Mouse (Mus musculus) forebrain, embryonic 13.5 days (tissue): ENCODE measurements at regions not wholly inside any gene's neighbourhood (a gene's known extent, or its start where the extent isn't known, plus 50 kb on each side); places are given as distances from the start of the nearest gene placed in this dataset.

ENCODE experiments used
- ATAC-seq: fragments of 200-750 bp; cut with Nextera tagmentation; 2 replicates; pipeline ENCODE4 v1.8.0; 2017
- H3K27ac ChIP-seq: fragments of 300-500 bp; sonication (generic); 2 replicates; pipeline ENCODE4 v1.5.1; 2015; ENCODE audit warnings: inconsistent platforms, mild to moderate bottlenecking, moderate library complexity
- H3K27me3 ChIP-seq: fragments of 300-500 bp; sonication (generic); 2 replicates; pipeline ENCODE4 v1.6.1; 2015; ENCODE audit warnings: mild to moderate bottlenecking, inconsistent platforms
- H3K36me3 ChIP-seq: fragments of 300-500 bp; sonication (generic); 2 replicates; pipeline ENCODE4 v1.6.1; 2015; ENCODE audit warnings: mild to moderate bottlenecking, inconsistent platforms; ENCODE audit not compliant: poor library complexity, severe bottlenecking
- H3K4me1 ChIP-seq: fragments of 300-500 bp; sonication (generic); 2 replicates; pipeline ENCODE4 v1.6.1; 2015; ENCODE audit warnings: inconsistent platforms
- H3K4me2 ChIP-seq: fragments of 300-500 bp; sonication (generic); 2 replicates; pipeline ENCODE4 v1.6.1; 2015; ENCODE audit warnings: inconsistent platforms, mild to moderate bottlenecking, moderate library complexity
- H3K4me3 ChIP-seq: fragments of 300-500 bp; sonication (generic); 2 replicates; pipeline ENCODE4 v1.5.1; 2015; ENCODE audit warnings: mild to moderate bottlenecking, inconsistent platforms
- H3K9ac ChIP-seq: fragments of 300-500 bp; sonication (generic); 2 replicates; pipeline ENCODE4 v1.6.1; 2015; ENCODE audit warnings: mild to moderate bottlenecking, inconsistent platforms
- H3K9me3 ChIP-seq: fragments of 300-500 bp; sonication (generic); replicated peaks from 2 replicates; pipeline ENCODE4 v1.6.1; 2016; ENCODE audit warnings: inconsistent platforms
- WGBS: fragments of 180-500 bp; shearing (Covaris S2); methylation state at CpG from one replicate; pipeline ENCODE4 v1.1.7; 2015; 5-methylcytosine and 5-hydroxymethylcytosine counted together

DNA sequence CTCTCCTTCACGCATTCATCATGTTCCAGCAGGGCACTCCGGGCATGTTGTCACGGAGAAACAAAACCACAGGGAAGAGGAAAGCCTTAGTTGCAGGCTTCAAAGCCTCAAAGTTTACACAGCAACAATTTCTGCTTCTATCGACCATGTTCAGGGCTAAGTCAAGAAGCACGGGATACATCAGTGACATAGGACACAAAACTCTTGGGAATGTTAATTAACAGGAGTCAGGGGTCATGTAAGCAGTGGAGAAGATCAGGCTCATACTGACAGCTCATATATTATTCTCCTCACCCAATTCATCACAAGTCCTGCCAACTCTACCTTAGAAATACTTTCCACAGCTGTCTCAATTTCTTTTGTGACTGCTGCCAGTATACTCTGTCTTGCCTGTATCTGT is 133.0 kb upstream of the Btbd3 start:
- Histone ChIP-seq H3K4me3 (no peak overlapping the region), H3K4me2 (no peak overlapping the region), H3K9ac (no peak overlapping the region), H3K9me3 (0 out of 2 replicates have a peak, but pooled peaks cover 3% of the 10 kb centered on the region), H3K27me3 (no peaks in the 10 kb centered on the region), H3K4me1 (no peaks in the 10 kb centered on the region), H3K36me3 (no peaks in the 10 kb centered on the region), H3K27ac (no peak overlapping the region)
- no peak for ATAC-seq
- WGBS: 68% methylated on average over 5 of the region's 5 CpGs

DNA sequence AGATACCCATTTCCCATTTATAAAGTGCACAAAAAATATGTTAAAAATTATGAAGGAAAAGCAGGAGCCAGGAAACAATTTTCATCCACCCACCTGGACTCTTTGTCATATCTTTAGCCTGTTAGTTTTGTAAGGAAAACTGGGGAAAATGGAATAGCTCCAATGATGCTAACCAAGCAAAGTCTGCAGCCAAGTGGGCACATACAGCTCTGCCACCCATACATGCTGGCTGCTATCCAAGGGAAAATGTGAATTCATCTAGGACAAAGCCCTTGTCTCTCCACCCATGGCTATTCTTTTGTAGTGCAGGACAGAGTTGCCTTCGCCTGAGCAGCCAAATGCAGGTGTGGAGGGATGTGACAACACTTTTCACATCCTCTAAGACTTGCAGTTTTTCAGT is 135.5 kb upstream of the Btbd3 start:
- WGBS: 60% methylated on average over 1 of the region's 1 CpGs

DNA sequence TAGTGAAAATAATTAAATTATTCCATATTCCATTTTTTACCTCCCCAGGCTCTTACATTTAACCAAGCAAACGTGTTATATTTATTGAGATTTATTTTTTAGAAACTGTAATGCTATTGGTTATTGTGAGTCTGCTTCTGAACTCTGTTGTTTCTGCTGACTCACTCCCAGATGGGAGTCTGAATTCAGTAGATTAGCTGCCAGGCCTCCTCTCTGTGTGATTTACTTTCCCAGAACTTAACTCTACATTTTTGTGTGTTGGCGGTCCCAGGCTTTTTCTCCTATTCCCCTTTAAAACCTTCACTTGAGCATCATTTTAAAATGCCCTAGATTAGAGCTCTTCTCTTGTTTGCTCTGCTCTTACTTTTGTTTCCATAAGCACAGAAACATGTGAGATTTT is 136.2 kb upstream of the Btbd3 start:
- no peaks in the 10 kb centered on the region for H3K4me1 ChIP-seq
- no peak overlapping the region for H3K9ac ChIP-seq
- H3K9me3 ChIP-seq: peaks cover 6% of the 10 kb centered on the region; the same call in 1 of the 2 replicates
- 79% methylated on average over 2 of the region's 2 CpGs for WGBS
- no peak overlapping the region for H3K27ac ChIP-seq
- no peak for ATAC-seq
- H3K4me2 ChIP-seq: no peak overlapping the region
- no peaks in the 10 kb centered on the region for H3K27me3 ChIP-seq
- H3K4me3 ChIP-seq: no peak overlapping the region
- no peaks in the 10 kb centered on the region for H3K36me3 ChIP-seq

More for the DNA sequence above, 135.5 kb upstream of the Btbd3 start:
- no peak for ATAC-seq
- Histone ChIP-seq H3K36me3 (no peaks in the 10 kb centered on the region), H3K4me2 (no peak overlapping the region), H3K9me3 (peaks cover 6% of the 10 kb centered on the region; the same call in 1 of the 2 replicates), H3K27me3 (no peaks in the 10 kb centered on the region), H3K9ac (no peak overlapping the region), H3K4me3 (no peak overlapping the region), H3K4me1 (no peaks in the 10 kb centered on the region), H3K27ac (no peak overlapping the region)

DNA sequence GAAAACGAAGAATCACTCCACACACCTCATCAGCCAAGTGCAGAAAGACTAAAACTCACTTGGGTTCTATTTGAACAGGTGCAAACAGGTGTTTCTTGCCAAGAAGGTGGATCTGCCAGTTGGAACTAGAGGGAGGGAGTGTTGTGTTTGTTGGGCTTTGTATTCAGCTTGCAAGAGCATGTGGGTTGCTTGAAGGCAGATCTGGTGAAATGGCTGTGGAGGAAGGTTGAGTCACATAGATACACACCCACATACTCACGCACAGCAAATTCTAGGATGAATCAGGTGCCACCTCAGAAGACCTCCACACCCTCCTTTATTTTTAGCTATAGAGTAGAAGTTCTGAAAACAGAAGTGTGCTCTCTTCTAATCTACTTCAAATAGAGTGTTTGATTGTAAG is 156.6 kb upstream of the Btbd3 start:
- WGBS: 86% methylated on average over 2 of the region's 2 CpGs
- no peak overlapping the region for H3K4me3 ChIP-seq
- no peaks in the 10 kb centered on the region for H3K27me3 ChIP-seq
- H3K4me1 ChIP-seq: no peaks in the 10 kb centered on the region
- no peak overlapping the region for H3K9ac ChIP-seq
- H3K9me3 ChIP-seq: no peaks in the 10 kb centered on the region
- no peak overlapping the region for H3K4me2 ChIP-seq
- no peaks in the 10 kb centered on the region for H3K36me3 ChIP-seq
- no peak overlapping the region for H3K27ac ChIP-seq
- ATAC-seq: no peak

DNA sequence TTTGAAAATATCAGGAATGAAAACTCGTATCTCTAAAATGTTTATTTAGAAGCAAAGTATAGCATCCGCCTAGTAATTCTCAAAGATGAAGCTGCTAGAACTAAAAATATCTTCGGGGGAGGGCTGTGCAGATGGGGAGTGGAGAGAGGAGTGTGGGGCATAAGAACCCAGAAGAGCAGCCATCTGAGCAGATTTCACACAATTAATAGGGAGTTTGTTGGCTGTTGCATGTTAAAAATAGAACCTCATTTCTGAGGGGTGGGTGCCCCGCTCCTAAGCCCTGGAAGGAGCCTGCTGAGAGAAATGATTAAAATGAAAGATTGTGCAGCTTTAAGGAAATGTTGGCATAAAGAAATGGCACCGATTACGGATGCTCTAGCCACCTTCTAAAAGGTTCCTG is 171.0 kb upstream of the Btbd3 start:
- Histone ChIP-seq H3K4me2 (no peak overlapping the region), H3K9me3 (no peaks in the 10 kb centered on the region), H3K27me3 (no peaks in the 10 kb centered on the region), H3K27ac (no peak overlapping the region), H3K36me3 (no peaks in the 10 kb centered on the region), H3K9ac (no peak overlapping the region), H3K4me3 (no peak overlapping the region), H3K4me1 (no peaks in the 10 kb centered on the region)
- ATAC-seq: peak; percentile 82
- WGBS: 82% methylated on average over 6 of the region's 6 CpGs

DNA sequence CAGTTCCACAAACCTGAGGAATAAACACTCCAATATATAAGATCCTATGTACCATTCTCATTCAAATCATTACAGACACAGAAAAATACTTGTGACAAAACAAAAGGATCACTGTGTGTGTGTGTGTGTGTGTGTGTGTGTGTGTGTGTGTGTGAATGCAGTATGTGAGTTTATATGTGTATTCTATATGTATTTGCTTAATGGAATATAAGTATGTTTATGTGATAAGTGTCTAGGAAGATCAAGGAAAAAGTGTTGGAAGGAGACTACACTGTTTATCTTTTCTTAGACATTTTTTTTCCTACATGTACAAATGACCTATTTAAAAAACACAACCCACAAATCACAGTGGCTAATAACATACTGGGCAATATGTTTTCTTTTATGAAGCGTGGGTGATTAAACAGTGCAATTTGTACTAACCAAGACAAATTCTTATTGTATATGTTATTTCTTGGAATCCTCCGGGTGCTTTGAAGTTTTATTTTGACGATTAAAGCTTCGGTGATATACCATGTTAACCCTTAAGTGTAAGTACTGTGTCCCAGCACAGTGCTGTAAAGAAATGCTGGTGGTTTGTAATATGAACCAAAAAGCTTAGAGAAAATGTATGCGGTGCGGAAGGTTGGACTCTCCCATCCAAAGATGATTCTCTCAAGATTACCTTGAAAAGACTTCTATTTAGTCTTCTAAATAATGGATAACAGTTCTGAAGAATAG is 171.6 kb upstream of the Btbd3 start:
- H3K4me1 ChIP-seq: no peaks in the 10 kb centered on the region
- no peak overlapping the region for H3K4me2 ChIP-seq
- H3K27me3 ChIP-seq: no peaks in the 10 kb centered on the region
- ATAC-seq: no peak
- no peak overlapping the region for H3K4me3 ChIP-seq
- H3K36me3 ChIP-seq: no peaks in the 10 kb centered on the region
- 88% methylated on average over 6 of the region's 6 CpGs for WGBS
- no peak overlapping the region for H3K9ac ChIP-seq
- no peak overlapping the region for H3K27ac ChIP-seq
- H3K9me3 ChIP-seq: no peaks in the 10 kb centered on the region

DNA sequence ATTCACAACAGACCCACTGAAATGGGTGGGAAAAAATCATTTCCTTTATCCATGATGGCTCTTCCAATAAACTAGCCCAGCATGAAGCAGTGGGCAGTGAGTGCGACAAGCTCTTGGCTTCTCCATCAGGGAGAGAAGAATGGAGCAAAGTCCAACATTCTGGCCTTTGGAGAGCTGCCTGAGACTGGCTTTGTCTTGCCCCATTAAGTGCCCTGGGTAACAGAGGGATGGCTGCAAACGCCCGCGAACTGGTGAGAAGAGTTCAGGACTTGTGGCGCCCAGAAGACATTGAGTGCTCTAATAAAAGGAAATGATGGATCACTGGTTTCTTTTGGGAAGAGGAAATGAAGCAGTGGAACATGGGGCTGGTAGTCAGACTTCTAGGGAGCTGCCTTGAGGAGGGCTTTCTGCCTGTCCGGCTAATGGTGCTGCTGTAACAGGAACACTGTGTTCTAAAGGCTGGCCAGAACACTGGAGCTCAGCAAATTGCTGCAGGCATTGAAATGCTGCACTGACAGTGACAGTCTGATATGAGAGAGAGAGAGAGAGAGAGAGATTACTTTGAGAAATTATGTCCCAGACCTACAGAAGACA is 182.2 kb upstream of the Btbd3 start:
- H3K4me2 ChIP-seq: no peak overlapping the region
- no peak overlapping the region for H3K9ac ChIP-seq
- ATAC-seq: no peak
- H3K4me3 ChIP-seq: no peak overlapping the region
- no peaks in the 10 kb centered on the region for H3K9me3 ChIP-seq
- WGBS: 74% methylated on average over 6 of the region's 6 CpGs
- no peaks in the 10 kb centered on the region for H3K4me1 ChIP-seq
- no peak overlapping the region for H3K27ac ChIP-seq
- no peaks in the 10 kb centered on the region for H3K36me3 ChIP-seq
- H3K27me3 ChIP-seq: no peaks in the 10 kb centered on the region

DNA sequence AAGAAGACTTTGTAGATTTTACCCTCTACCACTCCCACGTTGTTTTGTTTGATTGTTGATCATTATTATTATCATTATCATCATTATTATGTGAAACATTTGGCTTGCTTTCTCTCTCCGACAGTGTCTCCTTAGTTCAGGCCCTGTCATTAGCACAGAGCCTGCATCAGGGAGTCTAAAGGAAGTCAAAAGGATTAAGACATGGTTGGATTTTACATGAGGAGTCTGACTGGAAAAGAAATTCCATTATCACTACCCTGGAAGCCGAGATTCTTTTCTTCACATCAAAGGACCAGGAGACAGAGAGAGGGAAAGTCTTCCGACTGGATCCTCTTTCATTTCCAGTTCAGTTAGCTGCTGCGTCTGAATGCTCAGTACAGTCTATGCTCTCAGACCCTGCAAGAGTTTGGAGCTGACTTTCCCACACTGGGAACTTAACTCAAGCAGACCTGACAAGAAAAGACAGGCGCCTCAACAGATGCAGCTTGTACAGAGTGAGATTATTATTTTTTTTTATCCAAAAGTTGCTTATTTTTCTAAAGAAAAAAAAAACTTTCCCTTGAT is 184.1 kb upstream of the Btbd3 start:
- H3K4me3 ChIP-seq: no peak overlapping the region
- WGBS: 28% methylated on average over 6 of the region's 6 CpGs
- no peak for ATAC-seq

DNA sequence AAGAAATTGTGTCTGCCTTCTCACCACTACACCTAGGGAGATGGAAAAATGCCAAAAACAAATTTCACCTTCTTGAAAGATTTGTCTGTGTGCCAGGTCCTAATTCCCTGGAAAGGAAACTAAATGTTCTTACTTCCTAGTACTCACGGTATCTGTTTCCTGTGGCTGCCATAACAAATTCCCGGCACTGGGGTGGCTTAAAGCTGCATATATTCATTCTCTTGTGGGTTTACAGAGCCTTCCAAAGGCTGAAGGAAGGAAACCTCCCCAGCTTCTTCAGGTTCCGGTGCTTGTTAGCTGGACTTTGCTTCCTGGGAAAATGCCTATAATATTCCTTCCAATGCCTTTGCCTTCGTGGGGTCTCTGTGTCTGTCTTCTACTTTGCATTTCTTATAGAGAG is 203.3 kb upstream of the Btbd3 start:
- Histone ChIP-seq H3K27ac (no peak overlapping the region), H3K4me2 (no peak overlapping the region), H3K9me3 (no peaks in the 10 kb centered on the region), H3K36me3 (no peaks in the 10 kb centered on the region), H3K27me3 (no peaks in the 10 kb centered on the region), H3K4me3 (no peak overlapping the region), H3K9ac (no peak overlapping the region), H3K4me1 (no peaks in the 10 kb centered on the region)
- ATAC-seq: no peak
- WGBS: 95% methylated on average over 4 of the region's 4 CpGs

More for the DNA sequence above, 184.1 kb upstream of the Btbd3 start:
- Histone ChIP-seq H3K4me1 (no peaks in the 10 kb centered on the region), H3K27me3 (no peaks in the 10 kb centered on the region), H3K9ac (no peak overlapping the region), H3K27ac (no peak overlapping the region), H3K9me3 (no peaks in the 10 kb centered on the region), H3K36me3 (no peaks in the 10 kb centered on the region), H3K4me2 (no peak overlapping the region)

DNA sequence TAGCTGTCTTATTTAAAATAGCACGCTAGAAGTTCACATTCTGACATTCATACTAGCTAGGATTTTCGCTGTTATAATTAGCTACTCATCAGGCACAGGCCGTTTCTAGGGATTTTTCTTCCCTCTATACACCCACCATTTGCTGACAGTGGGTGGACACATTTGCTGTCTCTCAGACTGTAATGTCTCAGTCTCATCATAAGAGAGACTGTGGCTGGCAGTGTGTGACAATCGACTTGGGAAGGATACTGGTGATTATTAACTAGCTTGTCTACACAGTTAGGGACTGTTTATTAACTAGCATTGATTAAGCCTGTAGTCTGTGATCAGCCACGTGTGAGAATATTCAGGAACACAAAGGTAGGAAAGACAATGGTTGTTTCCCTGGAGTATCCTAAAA is 208.0 kb upstream of the Btbd3 start:
- ATAC-seq: no peak

DNA sequence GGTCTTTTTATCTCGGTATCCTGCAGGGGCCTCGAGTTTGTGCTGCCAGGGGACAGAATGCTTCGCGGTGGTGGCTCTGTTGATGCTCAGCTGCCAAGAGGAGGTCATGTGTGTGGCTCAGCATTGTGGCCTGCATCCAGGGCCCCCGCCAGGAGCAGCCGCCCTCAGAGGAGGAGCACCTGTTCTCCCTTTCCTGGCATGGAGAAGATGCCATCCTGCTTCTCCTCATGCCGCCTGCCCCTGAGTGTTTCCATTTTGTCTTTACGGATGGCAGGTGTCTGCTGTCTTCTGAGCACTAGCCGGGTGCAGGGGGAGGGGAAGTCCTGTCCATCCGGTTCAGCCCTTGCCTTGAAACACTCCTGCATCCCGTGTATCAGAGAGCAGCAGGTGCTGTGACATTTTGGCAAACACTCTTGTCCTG is 208.6 kb upstream of the Btbd3 start:
- Histone ChIP-seq H3K4me2 (no peak overlapping the region), H3K27ac (no peak overlapping the region), H3K4me1 (no peaks in the 10 kb centered on the region), H3K9me3 (no peaks in the 10 kb centered on the region), H3K36me3 (no peaks in the 10 kb centered on the region), H3K9ac (no peak overlapping the region), H3K4me3 (no peak overlapping the region), H3K27me3 (no peaks in the 10 kb centered on the region)
- 52% methylated on average over 11 of the region's 11 CpGs for WGBS
- peak; percentile 70; the same call in 1 of the 2 replicates for ATAC-seq

More for the DNA sequence above, 208.0 kb upstream of the Btbd3 start:
- WGBS: 61% methylated on average over 5 of the region's 5 CpGs
- Histone ChIP-seq H3K9ac (no peak overlapping the region), H3K4me1 (no peaks in the 10 kb centered on the region), H3K9me3 (no peaks in the 10 kb centered on the region), H3K4me3 (no peak overlapping the region), H3K36me3 (no peaks in the 10 kb centered on the region), H3K27ac (no peak overlapping the region), H3K27me3 (no peaks in the 10 kb centered on the region), H3K4me2 (no peak overlapping the region)

DNA sequence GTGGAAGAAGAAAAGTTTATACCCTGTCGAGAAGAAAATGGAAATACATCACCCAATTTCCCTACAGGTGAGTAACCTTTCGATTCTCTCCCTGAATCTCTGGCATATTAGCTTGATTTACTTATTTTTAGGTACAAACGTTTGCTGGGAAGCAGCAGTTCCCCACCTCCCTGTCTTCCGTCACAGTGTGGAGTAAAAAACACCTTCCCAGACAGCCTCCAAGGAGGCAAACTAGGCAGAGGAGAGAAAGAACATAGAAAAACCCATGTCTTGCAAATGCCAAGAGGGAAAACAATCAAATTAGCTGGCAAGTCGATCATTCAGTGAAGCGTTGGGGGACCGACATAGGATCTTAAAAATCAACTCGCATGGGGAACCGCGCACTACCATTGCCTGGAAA is 209.0 kb upstream of the Btbd3 start:
- 73% methylated on average over 10 of the region's 10 CpGs for WGBS
- Histone ChIP-seq H3K9me3 (no peaks in the 10 kb centered on the region), H3K27me3 (no peaks in the 10 kb centered on the region), H3K9ac (no peak overlapping the region), H3K4me2 (no peak overlapping the region), H3K4me1 (no peaks in the 10 kb centered on the region), H3K36me3 (no peaks in the 10 kb centered on the region), H3K4me3 (no peak overlapping the region), H3K27ac (no peak overlapping the region)
- no peak for ATAC-seq
